Mouse (Mus musculus) hindbrain, embryonic 10.5 days (tissue): ENCODE data around the gene Smtn. TPM values are rescaled to one million over a fixed set of nuclear protein-coding genes. Genes with fewer than 3 reads are reported as not detected.
A peak's percentile ranks its signal among the peaks of the same experiment; 100 is the strongest.

Experiments used
- DNase-seq: peaks from one replicate; pipeline ENCODE4 v3.0.0-alpha.2; 2017; ENCODE audit warnings: low spot score
- H3K27ac ChIP-seq: fragments of 300-500 bp; sonication (generic); 2 replicates; pipeline ENCODE4 v1.5.1; 2016; ENCODE audit warnings: mild to moderate bottlenecking, moderate library complexity
- H3K27me3 ChIP-seq: fragments of 300-500 bp; sonication (generic); 2 replicates; pipeline ENCODE4 v1.6.1; 2016; ENCODE audit warnings: mild to moderate bottlenecking; ENCODE audit not compliant: poor library complexity, insufficient read depth, severe bottlenecking
- H3K36me3 ChIP-seq: fragments of 300-500 bp; sonication (generic); 2 replicates; pipeline ENCODE4 v1.6.1; 2016; ENCODE audit warnings: mild to moderate bottlenecking, moderate library complexity
- H3K4me1 ChIP-seq: fragments of 300-500 bp; sonication (generic); replicated peaks from 2 replicates; pipeline ENCODE4 v1.6.1; 2016; ENCODE audit warnings: mild to moderate bottlenecking
- H3K4me3 ChIP-seq: fragments of 300-500 bp; sonication (generic); 2 replicates; pipeline ENCODE4 v1.5.1; 2016; ENCODE audit warnings: mild to moderate bottlenecking, moderate library complexity
- H3K9me3 ChIP-seq: fragments of 300-500 bp; sonication (generic); 2 replicates; pipeline ENCODE4 v1.6.1; 2016; ENCODE audit warnings: mild to moderate bottlenecking, moderate library complexity
- WGBS: fragments of 180-500 bp; shearing (Covaris S2); methylation state at CpG from one replicate; pipeline ENCODE4 v1.1.7; 2016; 5-methylcytosine and 5-hydroxymethylcytosine counted together
- polyA plus RNA-seq: library from polyadenylated mRNA; unstranded; fragments of >200 nt; fragmentation: Nextera tagmentation; extraction: Ambion mirVana; gene quantifications from 2 replicates; pipeline ENCODE4 v1.2.1, GENCODE M21; 2016

Gene Smtn
- polyA plus RNA-seq, 1 experiment from 2014 or later = 46.1 TPM

DNA sequence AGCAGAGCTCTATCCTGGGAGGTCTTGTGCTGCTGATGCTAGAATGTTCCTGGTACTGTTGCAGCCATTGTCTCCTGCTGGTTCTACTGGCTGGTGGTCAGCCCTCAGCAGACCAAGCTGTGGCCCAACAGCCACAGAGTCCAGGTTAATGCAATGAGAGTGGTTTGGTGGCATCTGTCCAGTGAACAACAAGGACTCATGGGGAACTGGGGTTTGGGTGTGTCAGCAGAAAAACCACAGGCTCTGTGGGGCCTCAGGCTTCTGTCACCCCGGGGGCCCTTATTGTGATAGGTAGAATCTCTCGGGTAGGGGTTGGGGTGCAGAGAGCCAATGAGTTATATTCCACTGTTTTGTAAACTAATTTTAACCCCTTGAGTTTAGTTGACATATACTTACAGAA, 30.1 kb downstream of the Smtn start:
- no peaks in the 10 kb centered on the region for H3K9me3 ChIP-seq
- WGBS = 87% methylated on average over 2 of the region's 2 CpGs
- H3K27ac ChIP-seq = no peak overlapping the region

DNA sequence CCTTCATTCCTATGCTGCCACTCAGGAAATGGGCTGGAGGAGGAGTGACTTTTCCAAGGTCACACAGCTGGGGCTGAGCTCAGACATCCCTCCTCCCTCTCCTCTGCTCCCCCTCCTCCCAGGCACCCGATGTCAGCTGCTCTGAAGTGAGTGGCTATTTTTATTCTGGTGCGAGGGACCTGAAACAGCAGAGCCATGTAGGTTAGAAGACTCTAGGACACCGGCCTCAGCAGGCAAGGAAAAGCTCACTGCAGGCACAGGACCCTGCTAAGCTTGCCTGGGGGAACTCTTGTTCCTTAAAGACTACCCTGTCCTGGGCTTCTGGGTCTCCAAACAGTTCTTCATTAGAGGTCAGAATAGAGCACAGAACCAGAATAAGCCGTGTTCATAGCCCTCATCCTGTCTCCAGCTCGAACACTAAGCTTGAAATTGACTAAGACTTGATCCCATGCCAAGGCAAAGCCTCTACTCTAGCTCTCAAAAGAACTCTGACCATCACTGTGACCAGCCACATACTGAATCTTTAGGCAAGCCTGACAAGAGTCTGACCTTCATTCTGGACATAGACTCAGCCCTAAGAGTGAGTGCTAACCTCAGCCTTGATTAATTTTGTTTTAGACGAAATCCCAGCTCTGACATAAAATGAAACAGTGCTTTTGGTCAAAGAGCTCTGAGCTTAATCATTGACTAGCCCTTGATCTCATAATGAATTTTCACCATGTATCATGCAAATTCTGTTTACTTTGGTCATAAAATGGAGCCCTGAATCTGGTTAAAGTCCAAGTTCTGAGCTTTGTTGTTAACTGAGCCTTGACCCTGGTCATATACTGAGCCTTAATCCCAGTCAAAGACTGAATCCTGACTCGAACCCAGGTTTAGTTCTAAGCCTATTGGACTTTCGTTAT, 31.0 kb downstream of the Smtn start:
- no peak overlapping the region for H3K4me3 ChIP-seq
- no peaks in the 10 kb centered on the region for H3K9me3 ChIP-seq
- no peak for DNase-seq
- H3K4me1 ChIP-seq = peaks cover 10% of the 10 kb centered on the region; the same call in 1 of the 2 replicates
- H3K36me3 ChIP-seq = no peaks in the 10 kb centered on the region
- H3K27ac ChIP-seq = no peak overlapping the region
- H3K27me3 ChIP-seq = no peaks in the 10 kb centered on the region
- 79% methylated on average over 8 of the region's 8 CpGs for WGBS

More for the DNA sequence above, 30.1 kb downstream of the Smtn start:
- Histone ChIP-seq H3K4me3 (no peak overlapping the region), H3K4me1 (peaks cover 16% of the 10 kb centered on the region), H3K36me3 (no peaks in the 10 kb centered on the region), H3K27me3 (peaks cover 4% of the 10 kb centered on the region)
- DNase-seq = no peak

DNA sequence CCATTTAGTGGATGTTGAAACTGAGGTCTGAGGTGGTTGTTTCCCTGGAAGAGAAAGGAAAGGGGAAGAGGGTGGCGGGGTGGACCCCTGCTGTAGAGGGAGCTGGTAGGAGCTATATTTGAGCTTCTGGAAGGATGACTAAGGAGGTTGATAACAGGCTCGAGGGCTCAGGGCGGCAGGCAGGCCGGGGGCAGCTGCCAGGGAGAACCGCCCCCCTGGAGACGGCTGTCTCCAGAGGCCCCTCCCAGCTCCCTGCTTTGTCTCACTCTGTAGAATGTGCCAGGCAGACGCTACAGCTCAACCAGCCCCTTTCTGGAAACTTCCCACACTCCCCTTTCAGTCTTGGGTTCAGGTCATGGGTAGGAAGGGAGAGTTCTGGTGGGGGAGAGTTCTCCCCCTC, 32.2 kb downstream of the Smtn start:
- Histone ChIP-seq H3K27ac (no peak overlapping the region), H3K9me3 (no peaks in the 10 kb centered on the region), H3K27me3 (no peaks in the 10 kb centered on the region), H3K36me3 (no peaks in the 10 kb centered on the region), H3K4me1 (0 out of 2 replicates have a peak, but pooled peaks cover 8% of the 10 kb centered on the region), H3K4me3 (no peak overlapping the region)
- 57% methylated on average over 7 of the region's 7 CpGs for WGBS
- DNase-seq = no peak

DNA sequence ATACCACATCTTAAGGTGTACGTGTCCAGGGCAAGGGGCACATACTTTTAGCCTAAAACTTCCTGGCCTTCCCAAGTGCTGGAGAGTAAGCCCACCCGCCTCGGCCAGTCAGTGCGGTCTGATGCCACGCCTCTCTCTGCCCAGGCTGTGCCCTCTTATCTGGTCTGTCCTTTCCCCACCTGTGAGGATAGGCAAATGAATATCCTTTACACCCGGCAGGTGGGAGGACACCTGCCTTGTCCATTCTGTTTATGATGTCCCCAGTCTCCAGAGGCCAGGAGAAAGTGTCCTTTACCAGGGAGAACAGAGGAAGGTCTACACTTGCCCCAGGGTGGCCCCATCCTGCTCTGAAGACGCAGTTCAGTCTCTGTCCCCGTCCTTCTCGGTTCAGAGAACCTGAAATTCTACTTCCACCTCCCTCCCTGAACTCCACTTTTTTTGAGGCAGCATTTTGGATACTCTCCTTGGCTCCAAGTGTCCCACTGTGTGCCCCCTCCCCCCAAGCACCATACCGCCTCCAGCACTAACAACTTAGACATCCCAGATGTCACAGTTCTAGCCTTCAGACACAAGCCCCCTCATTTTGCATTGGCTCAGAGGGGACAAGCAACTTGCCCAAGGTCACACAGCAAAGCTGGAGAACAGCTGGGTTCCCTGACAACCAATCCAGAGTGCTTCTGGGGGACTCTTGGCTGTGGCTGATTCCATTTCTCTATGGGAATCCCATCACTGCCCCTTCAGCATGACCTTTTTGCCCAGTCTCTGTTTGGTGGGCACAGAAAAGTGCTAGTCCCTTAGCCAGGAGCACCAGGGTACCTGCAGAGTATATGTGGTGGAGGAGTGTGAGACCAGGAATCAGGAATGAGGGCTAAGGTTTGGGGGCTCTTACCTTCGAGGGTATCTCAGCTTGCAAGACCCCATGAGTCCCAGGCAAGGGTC, 36.4 kb downstream of the Smtn start:
- 66% methylated on average over 11 of the region's 11 CpGs for WGBS

DNA sequence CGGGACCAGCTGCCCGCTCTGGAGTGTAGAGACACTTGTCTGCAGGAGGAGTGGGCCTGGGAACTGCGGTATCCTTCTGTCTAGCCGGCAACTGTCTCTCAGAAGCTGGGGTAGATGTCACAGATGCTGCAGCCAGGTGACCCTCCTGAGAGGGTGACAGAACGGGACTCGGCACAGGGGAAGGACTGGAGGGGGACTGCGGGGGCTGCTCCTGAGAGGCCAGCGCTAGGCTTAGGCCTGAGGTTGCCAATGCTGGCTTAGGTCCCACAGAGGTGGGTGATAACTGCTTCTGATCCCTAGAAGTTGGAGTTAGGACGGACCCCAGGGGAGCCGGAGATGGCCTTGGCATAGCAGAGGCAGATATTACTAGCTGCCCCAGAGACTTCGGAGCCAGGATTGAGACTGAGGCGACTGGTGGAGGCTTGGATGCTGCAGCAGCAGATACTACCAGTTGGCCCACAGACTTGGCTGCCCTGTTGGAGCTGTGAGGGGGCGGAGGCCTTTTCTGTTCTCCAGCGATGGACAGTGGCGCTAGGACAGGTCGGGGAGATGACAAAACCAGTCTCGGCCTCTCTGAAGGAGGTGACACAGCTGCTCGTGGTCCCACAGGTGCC, 37.8 kb downstream of the Smtn start:
- H3K9me3 ChIP-seq = no peaks in the 10 kb centered on the region
- no peak for DNase-seq
- no peak overlapping the region for H3K27ac ChIP-seq
- 0 out of 2 replicates have a peak, but pooled peaks cover 7% of the 10 kb centered on the region for H3K27me3 ChIP-seq
- H3K36me3 ChIP-seq = no peaks in the 10 kb centered on the region
- H3K4me1 ChIP-seq = 0 out of 2 replicates have a peak, but pooled peaks cover 4% of the 10 kb centered on the region
- no peak overlapping the region for H3K4me3 ChIP-seq
- WGBS = 85% methylated on average over 18 of the region's 18 CpGs

More for the DNA sequence above, 36.4 kb downstream of the Smtn start:
- no peaks in the 10 kb centered on the region for H3K9me3 ChIP-seq
- H3K4me3 ChIP-seq = no peak overlapping the region
- no peak overlapping the region for H3K27ac ChIP-seq
- 0 out of 2 replicates have a peak, but pooled peaks cover 7% of the 10 kb centered on the region for H3K27me3 ChIP-seq
- no peaks in the 10 kb centered on the region for H3K36me3 ChIP-seq
- 0 out of 2 replicates have a peak, but pooled peaks cover 8% of the 10 kb centered on the region for H3K4me1 ChIP-seq
- DNase-seq = no peak

DNA sequence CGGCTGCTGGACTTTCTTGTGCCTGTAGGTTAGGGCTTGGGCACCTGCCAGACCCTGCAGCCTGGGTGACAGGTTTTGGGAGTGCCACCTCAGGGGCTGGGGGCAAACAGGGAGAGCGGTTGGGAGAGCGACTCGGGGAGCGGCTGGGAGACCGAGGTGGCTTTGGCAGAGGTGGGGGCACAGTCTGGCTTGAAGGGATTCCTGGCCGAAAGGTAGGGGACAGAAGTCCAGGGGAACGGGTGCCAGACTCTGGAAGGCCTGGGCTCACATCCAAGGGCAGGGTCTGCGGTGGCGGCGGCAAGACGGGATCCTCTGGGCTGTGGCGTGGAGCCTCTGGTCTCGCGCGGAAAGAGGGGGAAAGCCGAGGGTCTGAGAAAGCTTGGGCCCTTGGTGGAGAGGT, 38.4 kb downstream of the Smtn start:
- Histone ChIP-seq H3K9me3 (no peaks in the 10 kb centered on the region), H3K36me3 (no peaks in the 10 kb centered on the region), H3K4me3 (no peak overlapping the region), H3K4me1 (0 out of 2 replicates have a peak, but pooled peaks cover 4% of the 10 kb centered on the region), H3K27ac (no peak overlapping the region), H3K27me3 (0 out of 2 replicates have a peak, but pooled peaks cover 7% of the 10 kb centered on the region)
- DNase-seq = no peak
- WGBS = 78% methylated on average over 17 of the region's 17 CpGs

DNA sequence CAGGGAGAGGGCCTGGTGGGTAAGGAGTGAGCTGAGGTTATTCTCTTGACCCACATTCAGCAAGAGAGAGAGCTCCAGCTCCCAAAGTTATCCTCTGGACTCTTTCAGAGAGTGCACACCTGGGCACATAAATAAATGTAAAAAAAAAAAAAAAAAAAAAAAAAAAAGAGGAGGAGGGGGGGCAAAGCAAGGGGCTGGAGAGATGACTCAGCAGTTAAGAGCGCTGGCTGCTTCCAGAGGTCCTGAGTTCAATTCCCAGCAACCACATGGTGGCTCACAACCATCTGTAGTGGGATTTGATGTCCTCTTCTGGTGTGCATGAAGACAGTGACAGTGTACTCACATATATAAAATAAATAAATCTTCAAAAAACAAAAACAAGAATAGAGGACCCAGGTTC, 43.1 kb downstream of the Smtn start:
- WGBS = 88% methylated on average over 1 of the region's 1 CpGs
- H3K27ac ChIP-seq = no peak overlapping the region

DNA sequence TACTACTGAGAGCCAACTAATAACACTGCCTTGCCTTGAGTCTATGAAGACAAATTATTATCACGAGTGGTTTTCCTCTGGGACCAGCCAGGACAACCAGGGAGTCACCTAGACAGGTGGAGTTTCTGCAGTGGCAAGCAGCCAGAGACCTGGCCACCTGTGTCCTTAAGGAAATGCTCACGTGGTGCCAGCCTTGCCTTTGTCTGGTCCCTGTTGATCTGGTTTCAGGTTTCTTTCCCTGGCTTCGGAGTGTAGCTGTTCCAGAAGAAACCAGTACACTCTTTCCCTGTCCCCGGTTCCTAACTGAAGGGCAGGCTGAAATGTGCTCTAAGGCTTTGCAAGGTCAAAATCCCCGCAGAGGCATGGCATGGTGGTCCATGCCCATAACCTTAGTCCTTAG, 43.7 kb downstream of the Smtn start:
- Histone ChIP-seq H3K9me3 (no peaks in the 10 kb centered on the region), H3K36me3 (no peaks in the 10 kb centered on the region), H3K4me3 (no peak overlapping the region), H3K27me3 (0 out of 2 replicates have a peak, but pooled peaks cover under 1% of the 10 kb centered on the region), H3K4me1 (peaks cover 16% of the 10 kb centered on the region), H3K27ac (no peak overlapping the region)
- DNase-seq = no peak
- 60% methylated on average over 5 of the region's 5 CpGs for WGBS

More for the DNA sequence above, 43.1 kb downstream of the Smtn start:
- no peak overlapping the region for H3K4me3 ChIP-seq
- H3K9me3 ChIP-seq = no peaks in the 10 kb centered on the region
- no peak for DNase-seq
- 0 out of 2 replicates have a peak, but pooled peaks cover 5% of the 10 kb centered on the region for H3K27me3 ChIP-seq
- H3K4me1 ChIP-seq = peaks cover 10% of the 10 kb centered on the region
- H3K36me3 ChIP-seq = no peaks in the 10 kb centered on the region

DNA sequence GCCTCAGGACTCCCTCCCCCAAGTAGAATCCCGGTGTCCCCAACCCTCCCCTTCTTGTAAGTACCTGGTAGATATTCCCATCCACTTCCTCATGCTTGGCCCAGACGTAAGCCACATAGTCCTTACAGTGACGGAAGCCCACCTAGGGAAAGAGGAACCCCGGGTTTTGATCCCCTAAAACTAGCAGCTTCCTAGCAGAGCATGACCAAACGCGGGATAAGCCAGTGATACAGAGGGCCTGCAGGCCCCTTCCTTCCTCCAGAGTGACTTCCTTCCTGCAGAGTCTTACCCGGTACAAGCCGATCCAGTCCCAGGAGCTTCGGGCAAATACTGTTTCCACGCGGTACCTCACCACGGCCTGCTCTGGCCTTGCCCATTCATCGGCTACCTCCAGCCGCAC, 44.9 kb downstream of the Smtn start:
- Histone ChIP-seq H3K27me3 (no peaks in the 10 kb centered on the region), H3K4me3 (no peak overlapping the region), H3K9me3 (no peaks in the 10 kb centered on the region), H3K27ac (no peak overlapping the region), H3K4me1 (peaks cover 17% of the 10 kb centered on the region), H3K36me3 (no peaks in the 10 kb centered on the region)
- DNase-seq = no peak
- 92% methylated on average over 14 of the region's 14 CpGs for WGBS

DNA sequence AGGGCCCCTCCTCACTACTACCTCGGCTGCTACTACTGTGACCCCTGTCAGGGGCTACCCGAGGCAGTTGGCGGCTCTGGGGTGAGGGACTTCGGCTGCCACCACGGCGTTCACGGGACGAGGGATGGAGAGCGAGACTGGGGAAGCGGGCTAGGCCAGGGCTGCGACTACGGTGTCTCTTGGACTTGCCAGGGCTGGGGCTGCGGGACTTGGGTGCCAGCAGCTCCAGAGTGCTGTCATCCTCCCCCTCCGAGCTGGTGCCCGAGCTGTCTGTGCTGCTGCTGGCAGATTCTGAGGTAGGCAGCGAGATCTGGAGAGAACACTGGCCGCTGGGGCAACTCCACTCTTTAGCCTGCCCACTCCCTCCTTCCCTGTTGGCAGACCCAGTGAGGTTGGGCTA, 45.6 kb downstream of the Smtn start:
- no peak overlapping the region for H3K4me3 ChIP-seq
- WGBS = 84% methylated on average over 17 of the region's 17 CpGs

DNA sequence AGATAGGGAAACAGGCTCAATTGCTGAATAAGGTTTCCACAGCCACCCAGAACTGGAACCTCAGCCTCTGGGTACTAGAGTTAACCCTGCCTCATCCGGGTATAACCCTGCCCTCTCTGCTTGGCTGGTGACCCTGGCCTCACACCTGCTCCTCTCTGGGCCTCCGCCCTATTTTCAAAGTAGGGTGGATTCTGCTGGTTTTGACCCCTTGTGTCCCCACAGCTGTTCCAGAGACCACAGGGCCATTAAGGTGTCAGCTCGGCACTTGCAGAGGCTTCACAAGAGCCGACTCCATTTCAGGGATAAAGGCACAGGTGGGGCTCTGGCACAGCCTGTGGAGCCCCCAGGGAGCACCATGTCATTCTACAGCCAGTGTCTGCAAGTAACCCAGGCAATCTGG, 47.7 kb downstream of the Smtn start:
- Histone ChIP-seq H3K36me3 (no peaks in the 10 kb centered on the region), H3K27ac (no peak overlapping the region), H3K4me3 (no peak overlapping the region), H3K27me3 (no peaks in the 10 kb centered on the region), H3K9me3 (no peaks in the 10 kb centered on the region), H3K4me1 (peaks cover 24% of the 10 kb centered on the region)
- 74% methylated on average over 4 of the region's 4 CpGs for WGBS
- DNase-seq = no peak

More for the DNA sequence above, 45.6 kb downstream of the Smtn start:
- Histone ChIP-seq H3K9me3 (no peaks in the 10 kb centered on the region), H3K4me1 (peaks cover 17% of the 10 kb centered on the region), H3K27me3 (no peaks in the 10 kb centered on the region), H3K36me3 (no peaks in the 10 kb centered on the region), H3K27ac (peak overlapping the region; percentile 45; the same call in 1 of the 2 replicates)
- DNase-seq = no peak

DNA sequence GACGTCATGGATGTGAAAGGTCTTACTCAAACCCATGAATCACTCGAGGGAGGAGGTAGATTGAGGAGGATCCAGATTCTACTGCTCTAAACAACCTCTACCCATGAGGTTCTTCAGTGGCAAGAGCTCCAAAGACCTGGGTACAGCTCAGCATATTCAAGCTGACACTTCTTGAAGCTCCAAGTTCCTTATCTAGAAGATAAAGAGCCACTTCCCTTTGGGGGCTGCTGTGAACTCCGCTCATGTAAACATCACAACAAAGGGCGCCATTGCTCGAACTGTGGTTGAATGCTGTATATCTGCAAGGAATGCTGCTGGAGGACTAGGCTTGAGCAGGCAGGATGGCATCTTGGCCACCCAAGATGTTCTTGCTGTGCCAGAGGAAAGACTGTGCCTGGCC, 51.4 kb downstream of the Smtn start:
- H3K4me1 ChIP-seq = peaks cover 20% of the 10 kb centered on the region
- H3K36me3 ChIP-seq = no peaks in the 10 kb centered on the region
- H3K27me3 ChIP-seq = no peaks in the 10 kb centered on the region
- no peak overlapping the region for H3K27ac ChIP-seq
- WGBS = 81% methylated on average over 5 of the region's 5 CpGs
- no peaks in the 10 kb centered on the region for H3K9me3 ChIP-seq
- H3K4me3 ChIP-seq = no peak overlapping the region
- no peak for DNase-seq
